Mouse (Mus musculus) heart, embryonic 11.5 days (tissue): ENCODE measurements at regions not wholly inside any gene's neighbourhood (a gene's known extent, or its start where the extent isn't known, plus 50 kb on each side); places are given as distances from the start of the nearest gene placed in this dataset.

ENCODE experiments used
- ATAC-seq: fragments of 200-750 bp; cut with Nextera tagmentation; replicated peaks from 2 replicates; pipeline ENCODE4 v1.8.0; 2017; ENCODE audit warnings: moderate library complexity; ENCODE audit not compliant: insufficient number of reproducible peaks, low FRiP score, low TSS enrichment
- H3K27ac ChIP-seq: fragments of 300-500 bp; sonication (generic); 2 replicates; pipeline ENCODE4 v1.5.1; 2014; ENCODE audit warnings: mild to moderate bottlenecking, low read depth, low read length
- H3K27me3 ChIP-seq: fragments of 300-500 bp; sonication (generic); 2 replicates; pipeline ENCODE4 v1.6.1; 2014; ENCODE audit warnings: mild to moderate bottlenecking, low read length, mixed read lengths; ENCODE audit not compliant: control insufficient read depth, insufficient read depth
- H3K36me3 ChIP-seq: fragments of 300-500 bp; sonication (generic); 2 replicates; pipeline ENCODE4 v1.6.1; 2014; ENCODE audit warnings: mild to moderate bottlenecking, low read length, moderate library complexity, mixed read lengths; ENCODE audit not compliant: control insufficient read depth, insufficient read depth
- H3K4me1 ChIP-seq: fragments of 300-500 bp; sonication (generic); 2 replicates; pipeline ENCODE4 v1.6.1; 2014; ENCODE audit warnings: low read length; ENCODE audit not compliant: control insufficient read depth, insufficient read depth
- H3K4me2 ChIP-seq: fragments of 300-500 bp; sonication (generic); 2 replicates; pipeline ENCODE4 v1.6.1; 2014; ENCODE audit warnings: mild to moderate bottlenecking, moderate library complexity
- H3K4me3 ChIP-seq: fragments of 300-500 bp; sonication (generic); 2 replicates; pipeline ENCODE4 v1.5.1; 2014; ENCODE audit warnings: low read depth, low read length
- H3K9ac ChIP-seq: fragments of 300-500 bp; sonication (generic); 2 replicates; pipeline ENCODE4 v1.6.1; 2014; ENCODE audit warnings: mild to moderate bottlenecking, low read depth, low read length, moderate library complexity
- H3K9me3 ChIP-seq: fragments of 300-500 bp; sonication (generic); replicated peaks from 2 replicates; pipeline ENCODE4 v1.6.1; 2016; ENCODE audit warnings: low read length; ENCODE audit not compliant: control insufficient read depth
- WGBS: fragments of 180-500 bp; shearing (Covaris S2); extraction: QIAGEN DNeasy Blood & Tissue Kit; methylation state at CpG from one replicate; pipeline ENCODE4 v1.1.7; 2014; ENCODE audit not compliant: insufficient replicate concordance; 5-methylcytosine and 5-hydroxymethylcytosine counted together

DNA sequence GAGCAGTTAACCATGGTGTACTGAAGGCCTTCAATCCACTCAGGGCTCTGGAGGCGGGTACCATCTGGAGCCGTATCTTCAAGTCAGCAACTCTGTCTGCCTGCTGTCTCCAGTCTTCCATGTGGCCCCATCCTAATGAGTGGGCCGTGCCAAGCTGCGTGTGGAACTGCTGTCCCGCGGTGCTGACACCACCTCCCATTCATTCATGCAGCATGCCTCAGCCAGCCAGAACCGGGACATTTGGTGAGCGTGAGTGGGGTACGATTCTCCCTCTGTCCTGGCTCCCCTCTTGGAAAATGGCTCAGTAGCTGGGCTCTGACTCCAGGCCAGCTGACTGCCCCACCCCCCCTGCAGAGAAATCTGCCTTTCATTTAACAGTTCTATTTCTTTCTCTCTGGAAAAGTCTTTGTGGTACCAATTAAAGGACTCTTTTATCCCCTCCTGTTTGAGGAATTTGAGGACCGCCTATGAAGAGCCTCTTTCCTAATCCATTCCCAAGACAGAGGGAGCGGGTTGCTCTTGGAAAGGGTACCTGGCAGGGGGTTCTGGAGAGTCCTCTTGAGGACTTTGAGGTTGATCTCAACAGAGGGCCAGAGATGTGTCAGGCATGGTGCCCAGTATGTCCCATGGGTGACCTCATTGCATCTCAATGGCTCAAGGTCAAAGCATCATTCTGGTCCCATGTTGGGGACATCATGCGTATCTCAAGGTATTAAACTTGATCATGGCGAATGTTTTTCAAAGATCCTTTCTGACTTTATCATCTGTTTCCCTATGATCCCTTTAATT is 55.5 kb upstream of the Brd7 start:
- no peaks in the 10 kb centered on the region for H3K27me3 ChIP-seq
- H3K4me3 ChIP-seq, result no peak overlapping the region
- no peak for ATAC-seq
- no peaks in the 10 kb centered on the region for H3K4me1 ChIP-seq
- H3K9ac ChIP-seq, result no peak overlapping the region
- no peak overlapping the region for H3K4me2 ChIP-seq
- no peaks in the 10 kb centered on the region for H3K36me3 ChIP-seq
- 63% methylated on average over 13 of the region's 13 CpGs for WGBS
- H3K9me3 ChIP-seq, result no peaks in the 10 kb centered on the region
- H3K27ac ChIP-seq, result no peak overlapping the region

- H3K9ac ChIP-seq, result no peak overlapping the region
- no peak for ATAC-seq
Observed at GRCm38 (mm10) chr8:88423264-88423663, 61.3 kb upstream of the Brd7 start.

GRCm38 (mm10) chr8:88428560-88428959 is 66.6 kb upstream of the Brd7 start:
- no peak overlapping the region for H3K4me3 ChIP-seq
- 66% methylated on average over 5 of the region's 5 CpGs for WGBS

More at GRCm38 (mm10) chr8:88423264-88423663, 61.3 kb upstream of the Brd7 start:
- no peaks in the 10 kb centered on the region for H3K27me3 ChIP-seq
- WGBS, result 84% methylated on average over 2 of the region's 2 CpGs
- no peak overlapping the region for H3K4me2 ChIP-seq
- H3K4me3 ChIP-seq, result no peak overlapping the region
- no peaks in the 10 kb centered on the region for H3K36me3 ChIP-seq
- H3K9me3 ChIP-seq, result peaks cover 3% of the 10 kb centered on the region; the same call in 1 of the 2 replicates
- no peaks in the 10 kb centered on the region for H3K4me1 ChIP-seq
- H3K27ac ChIP-seq, result no peak overlapping the region

DNA sequence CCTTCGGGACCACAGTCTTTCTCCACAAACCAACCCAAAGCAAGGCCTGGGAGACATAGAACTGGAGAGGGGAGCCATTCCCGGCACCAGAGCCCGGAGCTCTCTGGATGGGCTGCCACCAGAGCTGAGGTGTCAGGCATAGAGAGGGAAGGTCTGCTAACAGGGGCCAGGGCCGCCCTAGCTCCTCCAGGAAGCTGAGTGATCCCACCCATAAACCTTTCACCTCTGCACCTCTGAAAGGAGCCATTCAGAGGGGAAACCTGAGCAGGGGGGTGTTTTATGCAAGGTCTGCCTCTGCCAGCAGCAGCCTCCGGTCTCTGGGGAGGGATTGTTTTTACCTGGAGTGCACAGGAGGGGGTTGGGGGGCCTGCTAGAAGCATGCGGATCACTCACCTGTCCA is 69.4 kb upstream of the Brd7 start:
- H3K4me1 ChIP-seq, result no peaks in the 10 kb centered on the region
- no peak overlapping the region for H3K9ac ChIP-seq
- 49% methylated on average over 6 of the region's 6 CpGs for WGBS
- H3K27me3 ChIP-seq, result peaks cover 11% of the 10 kb centered on the region
- no peaks in the 10 kb centered on the region for H3K36me3 ChIP-seq
- H3K27ac ChIP-seq, result no peak overlapping the region
- H3K9me3 ChIP-seq, result no peaks in the 10 kb centered on the region
- H3K4me3 ChIP-seq, result no peak overlapping the region
- H3K4me2 ChIP-seq, result no peak overlapping the region
- no peak for ATAC-seq

More at GRCm38 (mm10) chr8:88428560-88428959, 66.6 kb upstream of the Brd7 start:
- Histone ChIP-seq H3K9me3 (peaks cover 3% of the 10 kb centered on the region; the same call in 1 of the 2 replicates), H3K4me2 (no peak overlapping the region), H3K4me1 (no peaks in the 10 kb centered on the region), H3K27me3 (no peaks in the 10 kb centered on the region), H3K27ac (no peak overlapping the region), H3K9ac (no peak overlapping the region), H3K36me3 (no peaks in the 10 kb centered on the region)
- no peak for ATAC-seq

DNA sequence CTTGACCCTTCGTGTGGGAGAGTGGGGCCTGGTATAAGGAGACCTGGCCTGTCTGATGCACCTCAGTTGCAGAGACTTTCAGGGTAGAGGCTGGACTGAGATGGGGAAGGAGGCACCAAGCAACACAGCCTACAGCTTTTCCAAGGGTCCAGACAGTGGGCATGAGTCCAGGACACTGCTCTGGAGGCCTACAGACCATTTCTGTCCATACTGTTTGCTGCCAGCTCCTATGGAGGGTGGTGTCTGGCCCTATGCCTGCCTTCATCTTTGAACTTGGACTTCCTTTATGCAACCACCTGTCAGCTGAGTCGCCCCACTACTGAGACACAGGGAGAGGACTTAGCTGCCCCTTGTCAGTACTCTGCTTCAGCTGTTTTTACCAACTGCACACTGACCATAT is 73.7 kb upstream of the Brd7 start:
- no peak overlapping the region for H3K4me3 ChIP-seq
- H3K36me3 ChIP-seq, result no peaks in the 10 kb centered on the region
- peaks cover 32% of the 10 kb centered on the region for H3K27me3 ChIP-seq
- WGBS, result 77% methylated on average over 2 of the region's 2 CpGs
- H3K9me3 ChIP-seq, result no peaks in the 10 kb centered on the region
- H3K4me1 ChIP-seq, result no peaks in the 10 kb centered on the region
- no peak for ATAC-seq
- no peak overlapping the region for H3K9ac ChIP-seq
- no peak overlapping the region for H3K27ac ChIP-seq
- H3K4me2 ChIP-seq, result no peak overlapping the region

GRCm38 (mm10) chr8:88440219-88440618 is 78.2 kb upstream of the Brd7 start:
- Histone ChIP-seq H3K4me1 (no peaks in the 10 kb centered on the region), H3K27me3 (peaks cover 29% of the 10 kb centered on the region), H3K9ac (no peak overlapping the region), H3K9me3 (no peaks in the 10 kb centered on the region), H3K36me3 (no peaks in the 10 kb centered on the region), H3K4me2 (no peak overlapping the region), H3K27ac (no peak overlapping the region), H3K4me3 (no peak overlapping the region)
- WGBS, result 73% methylated on average over 15 of the region's 15 CpGs
- no peak for ATAC-seq

GRCm38 (mm10) chr8:88443397-88443796 is 77.8 kb upstream of the Nkd1 start:
- Histone ChIP-seq H3K9me3 (no peaks in the 10 kb centered on the region), H3K36me3 (no peaks in the 10 kb centered on the region), H3K4me3 (no peak overlapping the region), H3K27ac (no peak overlapping the region), H3K4me2 (no peak overlapping the region), H3K27me3 (peaks cover 17% of the 10 kb centered on the region), H3K9ac (no peak overlapping the region), H3K4me1 (peaks cover 3% of the 10 kb centered on the region; the same call in 1 of the 2 replicates)
- no peak for ATAC-seq
- WGBS, result 39% methylated on average over 1 of the region's 1 CpGs

DNA sequence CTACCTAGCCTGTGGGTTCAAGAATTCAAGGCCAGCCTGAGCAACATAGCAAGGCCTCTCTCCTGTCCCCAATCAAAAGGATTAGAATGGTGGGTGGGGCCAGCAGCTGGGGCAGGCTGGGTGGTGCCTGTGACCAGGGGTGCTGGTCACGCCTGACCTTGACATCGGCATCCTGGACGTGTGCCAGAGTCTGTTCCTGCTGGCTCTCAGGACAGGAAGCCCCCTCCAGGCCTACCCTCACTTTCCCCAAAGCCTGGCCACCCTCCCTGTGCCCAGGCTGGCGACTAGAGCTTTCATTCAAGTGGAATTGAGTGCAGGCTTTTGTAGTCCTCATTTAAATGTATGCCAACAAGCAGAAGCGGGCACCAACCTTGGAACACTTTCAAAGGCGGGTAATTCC is 73.7 kb upstream of the Nkd1 start:
- Histone ChIP-seq H3K4me2 (no peak overlapping the region), H3K36me3 (no peaks in the 10 kb centered on the region), H3K27ac (no peak overlapping the region), H3K9ac (no peak overlapping the region), H3K4me3 (no peak overlapping the region), H3K27me3 (peaks cover 34% of the 10 kb centered on the region), H3K9me3 (no peaks in the 10 kb centered on the region), H3K4me1 (peaks cover 5% of the 10 kb centered on the region; the same call in 1 of the 2 replicates)
- no peak for ATAC-seq
- WGBS, result 34% methylated on average over 6 of the region's 6 CpGs
